Mouse (Mus musculus): ENCODE results near the gene Txnrd1.
A peak's percentile ranks its signal among the peaks of the same experiment; 100 is the strongest.

The Txnrd1 gene

DNA sequence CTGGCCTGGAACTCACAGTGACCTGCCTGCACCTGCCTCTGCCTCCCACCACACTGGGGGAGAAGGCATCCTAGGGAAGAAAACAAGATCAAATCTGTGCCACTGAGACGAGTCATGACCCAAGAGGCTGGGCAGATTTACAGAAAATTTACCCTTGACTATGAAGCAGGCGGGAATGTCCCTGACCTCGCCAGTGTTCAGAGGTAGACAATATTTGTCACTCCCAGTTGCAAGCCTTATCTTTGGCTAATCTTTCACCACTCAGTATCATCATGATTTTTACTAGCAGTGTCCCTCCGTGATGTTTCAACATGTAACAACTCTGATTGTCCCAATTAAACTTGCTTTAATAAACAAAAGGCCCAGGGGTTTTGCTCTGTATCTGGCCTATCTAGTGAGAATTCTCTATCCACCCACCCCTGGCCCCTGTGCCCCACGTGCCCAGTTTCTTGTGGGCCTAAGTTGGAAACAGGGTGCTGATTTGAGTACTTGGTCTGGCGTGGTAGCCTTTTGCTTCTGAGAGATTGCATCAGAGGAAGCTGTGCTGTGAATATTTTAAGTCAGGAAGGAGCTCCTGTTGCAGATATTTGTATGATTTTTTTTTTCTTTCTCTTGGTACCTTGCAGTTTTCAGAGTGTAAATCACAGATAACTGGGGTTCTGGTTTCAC, 34.8 kb downstream of the Txnrd1 start:
- DNase-seq = no peak

DNA sequence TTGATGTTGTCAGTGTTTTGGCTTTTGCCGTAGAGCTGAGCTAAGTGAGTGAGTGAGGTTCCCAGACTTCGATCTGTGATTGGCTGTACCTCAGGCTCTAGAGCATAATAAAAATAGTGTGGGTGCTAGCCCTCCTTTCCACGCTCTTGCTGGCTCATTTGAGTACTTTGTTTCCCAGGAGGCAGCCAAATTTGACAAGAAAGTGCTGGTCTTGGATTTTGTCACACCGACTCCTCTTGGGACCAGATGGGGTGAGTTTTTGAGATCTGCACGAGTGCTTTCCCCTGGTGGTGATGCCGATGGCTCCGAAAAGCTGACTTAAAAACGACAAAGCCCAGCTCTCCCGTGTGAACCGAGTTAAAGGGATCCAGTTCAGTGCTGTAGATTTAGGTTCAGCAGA, 41.7 kb downstream of the Txnrd1 start:
- no peak for DNase-seq

DNA sequence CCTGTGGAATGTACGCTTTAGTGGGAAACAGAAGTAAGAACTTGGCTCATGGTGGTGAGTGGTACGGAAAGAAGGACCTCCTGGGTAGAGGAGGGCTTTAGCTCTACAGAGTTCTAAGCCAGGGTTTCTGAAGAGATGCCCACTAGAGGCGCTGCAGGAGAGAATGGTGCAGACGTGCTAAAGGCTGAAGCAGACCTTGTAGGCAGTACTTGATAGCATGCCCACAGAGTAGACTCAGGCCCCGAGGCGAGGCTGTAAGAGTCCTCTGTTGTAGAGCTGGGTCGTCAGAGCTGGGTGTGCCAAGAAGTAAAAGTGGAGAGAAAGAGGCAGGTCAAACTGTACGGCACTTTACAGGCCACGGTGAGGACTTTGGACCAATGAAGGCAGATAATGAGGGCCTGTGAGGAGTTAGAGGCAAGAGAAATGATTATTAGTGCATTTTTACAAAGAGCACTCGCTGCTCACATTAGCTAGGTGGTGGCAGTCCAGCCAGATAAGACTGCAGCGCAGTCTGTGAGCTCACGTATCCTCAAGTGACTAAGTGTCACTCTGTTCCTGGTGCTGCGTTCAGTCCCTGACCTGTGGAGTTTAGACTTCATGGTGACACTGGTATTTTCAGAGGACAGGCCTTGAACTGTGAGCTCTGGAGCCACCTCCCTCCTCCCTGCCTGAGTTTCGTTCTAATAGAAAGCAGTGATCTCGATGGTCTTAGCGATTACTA, 42.5 kb downstream of the Txnrd1 start:
- no peak for DNase-seq

DNA sequence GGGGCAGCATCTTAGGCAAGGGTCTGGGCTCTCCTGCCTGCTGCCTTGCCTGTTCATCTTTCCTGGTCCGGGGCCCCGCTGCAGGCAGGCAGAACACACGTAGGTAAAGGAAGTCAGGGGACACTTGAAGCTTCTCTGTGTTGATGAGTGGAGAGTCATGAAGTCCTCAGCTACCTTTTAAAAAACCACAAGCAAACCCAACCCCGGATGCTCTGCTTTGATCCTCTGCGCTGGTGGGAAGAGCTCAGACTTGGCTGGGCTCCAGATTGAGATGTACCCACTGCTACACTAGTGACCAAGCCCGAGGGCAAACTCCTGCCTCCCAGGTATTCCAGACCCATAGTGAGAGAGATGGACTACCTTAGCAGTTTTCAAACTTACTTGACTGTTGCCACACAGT, 53.6 kb downstream of the Txnrd1 start:
- DNase-seq = no peak

DNA sequence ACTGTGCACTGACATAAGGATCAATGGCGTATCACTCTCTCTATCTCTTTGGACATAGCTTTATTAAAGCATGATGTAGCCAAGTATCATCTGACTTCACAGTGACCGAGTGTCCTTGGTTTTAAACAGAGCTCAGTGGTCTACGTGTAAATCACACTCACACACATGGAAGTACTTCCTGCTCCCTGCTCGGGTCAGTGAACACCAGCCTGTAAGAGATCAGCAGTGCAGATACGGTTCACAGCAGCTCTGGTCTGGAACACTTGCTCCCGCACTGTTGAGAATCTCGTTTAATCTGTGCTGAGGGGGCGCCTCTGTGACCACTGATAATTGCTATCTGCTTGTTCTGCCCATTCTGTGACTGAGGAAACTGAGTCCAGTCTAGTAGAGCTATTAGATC, 54.8 kb downstream of the Txnrd1 start:
- DNase-seq = no peak

DNA sequence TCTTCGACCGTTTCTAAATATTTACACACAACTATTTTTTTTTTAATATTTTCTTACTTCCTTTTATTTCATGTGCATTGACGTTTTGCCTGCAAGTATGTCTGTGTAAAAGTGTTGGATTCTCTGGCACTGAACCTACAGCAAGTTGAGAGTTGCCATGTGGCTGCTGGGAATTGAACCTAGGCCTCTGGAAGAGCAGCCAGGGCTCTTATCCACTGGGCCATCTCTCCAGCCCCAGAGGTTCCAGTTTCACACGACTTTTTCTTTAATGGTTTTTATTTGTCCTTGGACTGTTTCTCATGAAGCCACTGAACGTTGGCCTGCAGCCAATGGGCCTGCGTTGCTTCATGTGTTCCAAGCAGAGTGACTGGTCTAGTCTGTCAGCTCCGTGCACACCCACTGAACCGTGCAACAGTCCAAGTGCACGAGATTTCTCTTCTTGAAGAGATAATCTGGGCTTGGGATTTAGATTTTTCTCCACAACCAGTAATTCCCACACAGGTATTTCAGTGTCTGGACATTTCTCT, 55.8 kb downstream of the Txnrd1 start:
- no peak for DNase-seq

DNA sequence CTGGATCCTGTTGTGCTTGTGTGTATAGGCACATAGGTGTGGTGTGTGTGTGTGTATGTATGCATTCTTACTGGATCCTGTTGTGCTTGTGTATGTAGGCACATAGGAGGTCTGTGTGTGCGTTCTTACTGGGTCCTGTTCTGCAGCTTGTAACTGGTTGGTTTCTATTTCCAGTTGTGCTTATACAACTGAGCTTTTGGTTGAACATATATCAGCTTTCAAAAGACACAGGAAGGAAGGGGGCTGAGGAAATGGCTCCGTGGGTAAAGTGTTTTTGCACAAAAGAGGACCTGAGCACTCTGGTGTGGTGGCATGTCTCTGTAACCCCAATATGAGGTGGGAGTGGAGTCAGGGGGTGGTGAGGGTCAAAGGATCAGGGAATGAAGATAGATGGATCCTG, 57.2 kb downstream of the Txnrd1 start:
- no peak for DNase-seq

DNA sequence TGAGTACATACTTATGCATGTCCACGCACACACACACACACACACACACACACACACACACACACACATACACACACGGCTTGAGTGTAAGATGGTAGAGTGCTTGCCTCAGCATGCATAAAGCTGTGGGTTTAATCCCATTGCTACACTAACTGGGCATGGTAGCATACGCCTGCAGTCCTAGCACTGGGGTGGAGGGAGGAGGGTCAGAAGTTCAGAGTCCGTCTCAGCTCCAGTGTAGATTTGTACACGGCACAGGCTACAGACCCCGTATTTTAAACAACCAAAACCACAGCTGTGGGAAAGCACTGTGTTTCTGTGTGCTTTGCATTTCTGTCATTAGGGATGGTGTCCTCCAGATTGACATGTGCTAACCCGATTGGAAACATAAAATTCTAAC, 57.7 kb downstream of the Txnrd1 start:
- no peak for DNase-seq

DNA sequence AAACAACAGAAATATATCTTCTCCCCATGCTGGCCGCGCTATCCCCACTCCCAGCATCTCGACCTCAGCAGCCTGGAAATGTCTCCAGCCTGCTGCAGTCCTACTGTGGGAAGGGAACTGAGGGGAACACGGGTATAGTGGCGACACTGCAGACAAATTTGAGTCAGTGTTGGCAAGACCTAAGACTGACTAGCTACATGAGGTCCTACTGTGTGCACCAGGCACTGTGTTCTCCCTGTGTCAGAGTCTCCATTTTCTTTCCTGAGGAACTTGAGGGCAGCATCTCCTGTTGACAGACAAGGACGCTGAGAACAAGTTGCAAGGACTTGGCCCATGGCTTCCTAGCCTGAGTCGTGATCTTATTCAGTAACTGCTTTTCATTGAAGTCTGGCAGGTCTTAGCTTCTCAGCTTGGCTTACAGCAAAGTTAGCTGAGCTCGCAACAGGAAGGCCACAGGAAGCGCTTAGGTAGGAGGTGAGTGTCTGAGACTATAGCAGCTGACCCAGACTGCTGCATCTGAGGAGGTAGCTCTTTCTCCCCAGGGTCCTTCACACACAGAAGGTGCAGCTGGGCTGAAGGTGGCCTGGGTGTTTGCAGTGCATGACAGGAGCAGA, 58.8 kb downstream of the Txnrd1 start:
- no peak for DNase-seq

DNA sequence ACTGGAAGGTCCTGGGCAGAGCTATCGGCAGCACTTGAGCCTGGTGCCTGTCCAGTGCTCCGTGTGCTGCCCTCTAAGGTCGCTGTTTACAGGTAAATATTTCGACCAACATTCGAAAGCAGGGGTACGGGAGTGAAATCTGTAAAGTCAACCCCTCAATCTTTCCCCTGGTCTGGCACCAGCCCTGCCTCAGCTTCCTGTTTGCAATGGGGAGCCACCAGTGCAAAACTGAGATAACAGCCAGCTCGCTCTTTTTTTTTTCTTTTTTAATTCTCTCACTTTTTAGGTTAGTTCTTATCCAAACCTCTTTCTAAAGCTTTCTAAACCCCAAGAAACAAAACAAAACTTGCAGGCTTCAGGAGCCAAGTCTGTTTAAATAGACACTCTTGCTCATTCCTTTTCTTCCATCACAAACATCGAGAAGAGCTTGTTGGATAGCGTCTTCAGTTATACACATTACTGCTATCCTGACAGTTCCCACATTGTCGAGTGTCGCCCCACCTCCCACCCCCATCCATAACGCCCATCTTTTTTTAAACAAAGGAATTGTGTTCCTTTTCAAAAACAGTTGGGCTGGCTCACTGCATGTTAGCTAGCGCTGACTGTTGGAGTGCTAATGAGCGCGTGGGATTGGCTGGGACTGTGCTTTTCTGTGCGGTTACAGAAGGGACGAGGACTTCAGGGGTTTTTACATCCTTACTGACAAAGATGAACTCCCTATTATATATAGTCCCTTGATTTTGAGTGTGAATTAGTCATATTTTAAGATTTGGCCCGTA, 60.3 kb downstream of the Txnrd1 start:
- no peak for DNase-seq

DNA sequence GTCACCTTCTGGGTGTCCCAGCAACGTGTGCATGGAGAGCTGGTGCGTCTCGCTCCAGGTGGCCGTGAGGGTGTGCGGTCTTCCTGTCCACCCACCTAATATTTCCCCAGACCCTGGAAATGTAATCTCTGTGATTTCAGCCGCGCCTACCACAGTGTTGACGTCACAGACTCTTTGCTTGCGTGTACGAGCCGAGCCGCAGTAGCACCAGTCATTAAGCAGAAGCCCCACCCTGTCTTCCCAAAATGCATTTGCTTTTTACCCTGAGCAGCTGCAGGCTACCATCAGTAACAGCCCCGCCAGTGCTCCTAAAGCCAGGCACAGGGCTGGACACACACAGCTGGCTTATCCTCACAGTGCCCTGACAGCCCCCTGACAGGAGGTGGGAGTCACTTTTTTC, 64.2 kb downstream of the Txnrd1 start:
- DNase-seq = no peak

DNA sequence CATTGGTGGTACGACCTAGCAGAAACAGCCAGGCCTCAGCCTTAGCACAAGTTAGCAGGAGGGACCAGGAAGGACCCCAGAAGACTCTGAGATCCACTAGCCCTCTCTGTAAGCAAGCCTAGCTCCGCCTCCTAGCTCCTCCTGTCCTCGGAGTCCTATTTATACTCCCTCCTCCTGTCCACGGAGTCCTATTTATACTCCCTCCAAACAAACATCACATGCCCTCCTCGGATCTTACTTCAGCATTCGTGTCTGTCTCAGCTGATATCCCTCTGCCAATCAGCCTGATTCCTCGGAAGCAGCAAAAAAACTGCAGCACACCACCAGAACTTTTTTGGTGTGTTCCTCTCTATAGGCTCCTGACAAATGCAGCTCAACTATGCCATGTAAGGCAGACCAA, 65.1 kb downstream of the Txnrd1 start:
- no peak for DNase-seq

DNA sequence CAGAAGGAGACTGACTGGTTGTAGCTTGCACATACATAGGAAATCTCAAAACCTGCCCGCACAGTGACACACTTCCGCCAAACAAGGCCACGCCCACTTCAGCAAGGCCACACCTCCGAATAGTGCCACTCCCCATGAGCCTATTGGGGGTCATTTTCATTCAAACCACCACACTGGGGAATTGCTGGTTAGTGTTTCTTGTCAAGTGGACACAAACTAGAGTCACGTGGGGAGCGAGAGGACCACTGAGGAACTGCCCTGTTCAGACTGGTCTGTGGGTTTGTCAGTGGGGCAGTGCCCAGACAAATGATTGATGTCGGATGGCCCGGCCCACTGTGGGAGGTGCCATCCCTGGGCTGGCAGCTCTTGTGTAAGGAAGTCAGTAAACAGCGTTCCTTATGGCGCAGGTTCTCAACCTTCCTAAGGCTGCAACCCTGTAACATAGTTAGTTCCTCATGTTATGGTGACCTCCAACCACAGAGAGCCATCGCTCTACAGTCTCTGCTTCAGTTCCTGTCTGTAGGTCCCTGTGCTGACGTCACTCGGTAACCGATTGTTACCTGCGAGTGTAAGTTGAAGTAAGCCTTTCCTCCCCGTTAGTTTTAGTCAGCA, 66.2 kb downstream of the Txnrd1 start:
- no peak for DNase-seq

DNA sequence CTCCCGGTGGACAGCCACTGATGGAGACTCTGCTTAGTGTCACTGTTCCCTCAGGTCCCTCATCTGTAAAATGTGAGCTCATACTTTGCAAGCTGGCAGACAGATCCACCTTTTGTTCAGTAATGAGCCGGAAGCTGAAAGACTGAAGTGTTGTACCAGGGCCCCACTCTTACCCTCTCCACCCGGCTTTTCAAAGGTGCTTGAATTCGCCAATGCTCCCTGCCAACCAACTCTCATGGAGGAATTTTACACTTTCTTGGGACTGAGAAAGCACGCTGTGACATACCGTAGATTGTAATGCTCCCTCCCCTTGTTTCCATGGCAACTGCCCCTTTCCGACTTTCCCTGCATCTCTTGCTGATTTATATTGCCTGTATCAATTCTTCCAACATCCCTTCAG, 66.8 kb downstream of the Txnrd1 start:
- no peak for DNase-seq

DNA sequence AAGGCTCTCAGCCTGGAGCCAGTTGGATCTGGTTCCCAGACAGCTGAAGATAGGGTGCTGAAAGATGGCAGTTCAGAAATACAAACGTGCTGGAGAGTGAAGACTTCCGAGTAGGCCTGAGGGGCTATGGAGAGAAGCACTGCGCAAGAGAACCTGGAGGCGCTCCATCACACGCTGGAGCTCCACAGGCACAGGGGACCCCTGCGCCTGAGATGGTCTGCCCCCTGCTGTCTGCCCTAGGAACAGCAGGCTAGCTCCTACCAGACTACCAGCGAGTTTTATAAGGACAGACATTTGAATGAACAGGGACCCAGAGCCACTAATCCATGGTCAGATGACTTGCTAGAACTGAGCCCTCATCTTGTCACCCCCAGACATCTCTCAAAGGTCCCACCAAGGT, 67.7 kb downstream of the Txnrd1 start:
- peak; percentile 65 for DNase-seq

DNA sequence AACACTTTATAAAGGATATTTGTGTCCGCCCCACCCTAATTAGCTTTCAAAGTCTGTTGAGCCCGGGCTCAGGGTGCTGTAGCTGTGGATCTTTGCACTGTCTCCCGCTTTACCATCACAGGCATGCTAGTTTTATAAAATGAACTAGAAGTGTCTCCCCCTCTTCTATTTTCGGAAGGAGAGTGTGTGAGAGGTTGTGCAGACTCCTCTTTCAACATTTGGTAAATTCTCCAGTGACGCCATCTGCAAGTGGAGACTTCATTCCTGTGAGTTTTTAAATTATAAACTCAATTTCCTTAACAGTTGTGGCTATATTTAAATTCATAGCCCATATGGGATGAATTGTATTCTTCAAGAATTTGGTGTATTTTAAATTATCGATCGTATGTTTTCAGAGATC, 74.8 kb downstream of the Txnrd1 start:
- no peak for DNase-seq

DNA sequence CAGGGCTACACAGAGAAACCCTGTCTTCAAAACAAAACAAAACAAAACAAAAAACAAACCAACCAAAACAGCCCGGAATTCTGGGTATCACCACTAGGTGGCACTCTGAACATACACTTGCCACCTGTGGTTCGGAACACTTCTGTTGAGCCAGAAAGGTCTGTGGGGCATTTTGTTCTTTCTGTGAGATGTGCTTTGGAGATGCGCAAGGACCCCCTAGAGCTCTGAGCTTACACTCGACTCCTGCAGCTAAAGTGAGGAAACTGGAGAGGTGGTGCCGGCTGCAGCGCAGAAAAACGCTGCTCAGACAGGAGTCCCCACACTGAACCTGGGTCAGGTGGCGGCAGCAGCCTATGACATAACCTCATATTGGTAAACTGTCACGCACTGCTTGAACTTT, 75.6 kb downstream of the Txnrd1 start:
- DNase-seq = peak; percentile 20

DNA sequence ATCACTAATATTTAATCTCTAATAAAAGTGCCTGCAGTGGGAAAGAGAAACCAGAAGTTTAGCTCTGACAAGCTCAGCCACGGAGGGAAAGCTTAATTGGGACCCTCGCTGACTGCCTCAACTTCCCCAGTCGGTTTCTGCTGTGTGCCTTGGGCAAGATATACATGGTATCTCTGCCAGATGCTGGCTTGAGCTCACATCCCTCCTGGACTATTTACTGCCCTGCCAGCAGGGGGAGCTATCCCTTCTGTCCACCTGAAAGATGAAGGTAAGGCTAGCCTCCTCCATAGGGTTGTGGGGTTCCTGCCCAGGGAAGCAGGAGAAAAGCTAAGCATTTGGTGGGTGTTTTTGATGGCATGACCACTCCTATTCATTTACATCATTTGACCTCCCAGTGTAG, 76.4 kb downstream of the Txnrd1 start:
- DNase-seq = no peak

DNA sequence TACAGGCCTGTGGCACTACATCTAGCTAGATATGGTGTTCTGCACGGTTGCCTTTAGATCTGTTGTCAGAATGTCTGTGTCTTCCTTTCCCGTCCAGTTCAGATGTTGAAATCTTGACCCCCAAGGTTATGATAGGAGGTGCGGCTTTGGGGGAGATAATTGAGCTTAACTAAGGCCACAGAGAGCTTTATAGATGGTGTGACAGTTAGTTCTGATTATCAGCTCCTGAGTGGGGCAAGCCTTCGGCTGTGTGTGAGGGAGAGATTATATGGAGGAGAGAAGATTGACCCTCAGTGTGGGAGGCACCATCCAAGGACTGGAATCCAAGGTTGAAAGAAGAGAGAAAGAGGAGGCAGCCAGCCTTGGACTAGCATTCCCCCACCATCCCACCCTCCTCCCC, 79.5 kb downstream of the Txnrd1 start:
- DNase-seq = no peak

DNA sequence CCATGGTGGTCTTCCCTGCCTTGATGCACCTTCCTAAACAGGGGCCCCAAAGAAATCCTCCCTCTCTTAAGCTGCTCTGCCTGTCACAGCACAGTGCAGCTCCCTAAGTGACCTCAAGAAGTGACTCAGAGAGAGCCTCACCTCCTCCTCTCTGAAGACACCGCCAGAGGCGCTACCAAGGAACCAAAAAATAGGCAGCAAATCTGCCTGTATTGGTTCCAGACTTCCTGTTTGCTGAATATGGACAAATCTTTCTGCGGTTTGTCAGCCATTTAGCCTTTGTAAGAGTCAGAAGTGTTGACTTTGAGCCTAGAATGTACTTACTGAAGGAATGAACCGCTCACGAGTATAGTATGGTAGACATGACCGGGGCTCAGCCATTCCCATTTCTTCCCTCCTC, 80.0 kb downstream of the Txnrd1 start:
- DNase-seq = no peak

DNA sequence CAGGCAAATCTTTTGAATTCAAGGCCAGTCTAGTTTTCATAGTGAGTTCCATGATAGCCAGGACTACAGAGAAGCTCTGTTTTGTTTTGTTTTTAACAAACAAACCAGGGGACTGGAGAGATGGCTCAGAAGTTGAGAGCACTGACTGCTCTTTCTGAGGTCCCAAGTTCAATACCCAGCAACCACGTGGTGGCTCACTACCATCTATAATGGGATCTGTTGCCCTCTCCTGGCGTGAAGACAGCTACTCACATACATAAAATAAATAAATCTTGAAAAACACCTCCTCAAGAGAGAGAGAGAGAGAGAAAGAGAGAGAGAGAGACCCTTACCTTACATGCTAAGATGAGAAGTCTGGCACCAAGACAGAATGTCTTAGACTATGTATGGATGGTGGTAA, 84.9 kb downstream of the Txnrd1 start:
- DNase-seq = no peak

DNA sequence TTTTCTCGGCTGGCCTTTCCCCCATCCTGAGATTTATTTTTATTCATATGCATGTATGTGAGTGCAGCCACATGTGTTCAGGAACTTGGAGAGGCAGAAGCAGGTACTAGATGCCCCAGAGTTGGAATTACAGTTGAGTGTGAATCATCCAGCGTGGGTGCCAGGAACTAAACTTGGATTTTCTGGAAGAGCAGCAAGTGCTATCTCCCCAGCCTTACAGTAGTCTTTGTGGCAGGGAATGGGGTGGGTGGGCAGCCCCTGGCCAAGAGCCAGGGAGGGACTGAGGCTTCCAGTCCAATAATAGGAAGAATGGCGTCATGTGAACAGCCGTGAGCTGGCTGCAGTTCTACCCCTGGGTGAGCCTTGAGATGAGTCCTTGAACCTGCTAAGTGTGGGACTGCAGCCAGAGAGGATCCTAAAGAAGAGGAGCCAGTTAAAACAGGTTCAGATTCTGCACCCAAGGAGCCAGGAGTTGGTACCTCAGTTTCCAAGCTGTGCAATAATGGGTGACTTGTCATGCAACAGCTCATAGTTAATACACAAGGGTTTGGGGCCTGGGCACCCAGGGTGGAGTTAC, 85.7 kb downstream of the Txnrd1 start:
- DNase-seq = no peak

DNA sequence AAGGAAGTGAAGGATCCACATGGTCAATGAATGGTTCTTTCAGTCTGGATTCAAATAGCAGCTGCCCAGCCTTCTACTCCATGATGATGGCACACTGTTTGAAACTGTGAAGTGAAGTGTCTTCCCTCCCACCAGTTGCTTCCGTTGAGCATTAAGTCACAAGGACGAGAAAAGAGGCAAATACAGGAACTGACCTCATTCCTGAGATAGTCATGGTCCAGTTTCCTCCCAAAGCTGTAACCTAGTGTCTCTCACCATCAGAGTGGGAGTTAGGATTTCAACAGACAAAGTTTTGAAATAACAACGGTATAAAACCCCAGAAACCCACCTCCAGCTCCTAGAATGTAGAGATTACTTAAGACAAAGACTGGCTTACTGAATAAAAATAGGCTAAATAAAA, 89.8 kb downstream of the Txnrd1 start:
- no peak for DNase-seq

All from cerebellum, adult 11-12 months (tissue).